Mouse (Mus musculus) midbrain, embryonic 16.5 days (tissue): Measurements from ENCODE around the gene Acbd4. TPM values are rescaled to one million over a fixed set of nuclear protein-coding genes. Genes with fewer than 3 reads are reported as not detected.

Experiments
- ATAC-seq: fragments of 200-750 bp; cut with Nextera tagmentation; 2 replicates; pipeline ENCODE4 v1.8.0; 2017; ENCODE audit warnings: moderate TSS enrichment
- H3K27ac ChIP-seq: fragments of 300-500 bp; sonication (generic); 2 replicates; pipeline ENCODE4 v1.5.1; 2014; ENCODE audit warnings: mild to moderate bottlenecking, low read length, mixed read lengths
- H3K27me3 ChIP-seq: fragments of 300-500 bp; sonication (generic); 2 replicates; pipeline ENCODE4 v1.6.1; 2014; ENCODE audit warnings: low read depth, low read length, mixed read lengths; ENCODE audit not compliant: control insufficient read depth, insufficient read depth
- H3K36me3 ChIP-seq: fragments of 300-500 bp; sonication (generic); 2 replicates; pipeline ENCODE4 v1.6.1; 2014; ENCODE audit warnings: mild to moderate bottlenecking, low read length, moderate library complexity, mixed read lengths; ENCODE audit not compliant: control insufficient read depth, insufficient read depth
- H3K4me1 ChIP-seq: fragments of 300-500 bp; sonication (generic); 2 replicates; pipeline ENCODE4 v1.6.1; 2014; ENCODE audit warnings: mild to moderate bottlenecking, low read length, mixed read lengths; ENCODE audit not compliant: control insufficient read depth, insufficient read depth
- H3K4me2 ChIP-seq: fragments of 300-500 bp; sonication (generic); 2 replicates; pipeline ENCODE4 v1.6.1; 2014; ENCODE audit warnings: mild to moderate bottlenecking, low read length, mixed read lengths
- H3K4me3 ChIP-seq: fragments of 300-500 bp; sonication (generic); 2 replicates; pipeline ENCODE4 v1.5.1; 2014; ENCODE audit warnings: low read depth, mild to moderate bottlenecking, low read length, moderate library complexity, mixed read lengths
- H3K9ac ChIP-seq: fragments of 300-500 bp; sonication (generic); 2 replicates; pipeline ENCODE4 v1.6.1; 2014; ENCODE audit warnings: low read depth, low read length, mixed read lengths
- H3K9me3 ChIP-seq: fragments of 300-500 bp; sonication (generic); replicated peaks from 2 replicates; pipeline ENCODE4 v1.6.1; 2014; ENCODE audit warnings: mild to moderate bottlenecking, low read length, mixed read lengths; ENCODE audit not compliant: control insufficient read depth, poor library complexity, severe bottlenecking
- WGBS: fragments of 180-500 bp; shearing (Covaris S2); extraction: QIAGEN DNeasy Blood & Tissue Kit; methylation state at CpG from one replicate; pipeline ENCODE4 v1.1.7; 2014; 5-methylcytosine and 5-hydroxymethylcytosine counted together
- polyA plus RNA-seq: library from polyadenylated mRNA; unstranded; fragments of >200 nt; fragmentation: Nextera tagmentation; extraction: Ambion mirVana; gene quantifications from 2 replicates; pipeline ENCODE4 v1.2.1, GENCODE M21; 2015

The Acbd4 gene
- polyA plus RNA-seq, 1 experiment from 2014 or later, result 13.0 TPM

DNA sequence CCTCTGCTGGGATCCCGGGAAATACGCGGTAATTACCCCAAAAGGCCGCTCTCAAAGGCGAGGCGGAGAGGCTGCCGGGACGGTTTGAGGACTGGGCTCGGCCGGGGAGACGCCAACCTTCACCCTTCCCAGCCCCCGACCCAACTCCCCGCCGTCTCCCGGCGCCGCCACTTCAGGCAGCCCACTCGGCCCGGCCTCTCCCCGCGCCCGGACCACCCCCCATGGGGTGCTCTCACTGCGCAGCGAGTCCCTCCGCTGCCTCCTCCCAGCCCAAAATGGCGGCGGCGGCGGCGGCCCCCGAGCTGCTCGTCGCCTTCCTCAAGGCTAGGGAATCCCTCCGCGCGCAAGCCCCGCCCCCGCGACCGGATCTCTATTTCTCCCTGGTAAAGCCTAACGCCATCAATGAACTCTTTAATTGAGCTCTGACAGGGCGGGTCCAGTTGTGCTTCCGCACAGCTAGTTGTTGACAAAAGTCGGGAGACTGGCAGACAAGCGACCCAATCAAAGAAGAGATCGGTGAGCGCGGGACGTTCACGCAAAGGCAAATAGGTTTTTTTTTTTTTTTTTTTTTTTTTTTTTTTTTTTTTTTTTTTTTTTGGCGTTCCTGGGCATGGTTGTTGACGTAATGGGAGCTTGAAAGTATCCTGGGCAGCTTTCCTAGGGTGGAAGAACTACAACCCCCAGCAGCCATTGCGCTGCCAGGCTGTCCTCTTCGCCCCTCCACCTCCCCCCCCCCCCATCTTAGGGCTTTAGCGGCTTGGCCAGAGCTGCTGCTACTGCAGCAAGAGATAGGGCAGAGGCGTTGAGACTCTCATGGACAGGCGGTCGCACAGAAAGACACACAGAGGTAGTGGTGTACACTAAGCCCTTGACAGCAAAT is 31.3 kb downstream of the Acbd4 start:
- H3K36me3 ChIP-seq, result no peaks in the 10 kb centered on the region
- H3K4me2 ChIP-seq, result peak overlapping the region; percentile 80
- under 1% methylated on average over 48 of the region's 58 CpGs for WGBS
- H3K27ac ChIP-seq, result peak overlapping the region; percentile 99
- H3K9ac ChIP-seq, result peak overlapping the region; percentile 97
- H3K4me3 ChIP-seq, result peak overlapping the region; percentile 76
- ATAC-seq, result peak; percentile 94
- no peaks in the 10 kb centered on the region for H3K9me3 ChIP-seq
- peaks cover 37% of the 10 kb centered on the region for H3K4me1 ChIP-seq
- no peaks in the 10 kb centered on the region for H3K27me3 ChIP-seq

DNA sequence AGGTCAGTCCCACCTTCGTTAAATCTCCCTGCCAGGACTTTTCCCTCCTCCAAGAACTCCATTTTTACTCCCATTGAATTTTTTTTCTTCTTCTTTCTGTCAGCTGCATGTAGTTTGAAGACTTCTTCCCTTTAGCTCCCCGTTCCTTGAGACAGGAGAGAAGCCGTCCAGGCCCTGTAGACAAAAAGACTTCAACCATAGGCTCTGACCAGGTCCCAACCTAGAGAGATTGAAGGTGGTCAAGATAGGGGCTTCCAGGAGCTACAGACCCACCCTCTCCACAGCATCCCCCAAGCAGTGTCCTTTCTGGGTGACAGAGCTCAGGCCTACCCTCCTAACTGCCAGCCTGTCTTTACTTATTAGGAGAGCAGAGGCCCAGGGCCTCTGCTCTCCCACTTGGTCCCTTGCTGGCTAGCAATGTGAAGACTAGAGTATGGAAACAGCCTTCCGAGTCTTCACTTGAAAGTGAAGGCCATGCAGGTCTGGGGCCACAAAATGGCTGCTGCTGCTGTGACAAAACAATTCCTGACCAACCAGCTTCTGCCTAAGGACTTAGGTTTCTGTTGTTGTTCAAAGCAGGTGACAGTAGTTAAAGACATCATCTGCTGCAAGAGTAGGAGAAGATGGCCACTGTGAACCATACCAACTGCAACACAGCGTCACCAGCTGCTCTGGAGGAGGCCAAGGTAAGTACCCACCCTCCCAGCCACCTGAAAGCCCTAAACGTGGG is 32.1 kb downstream of the Acbd4 start:
- ATAC-seq, result peak; percentile 19; the same call in 1 of the 2 replicates
- H3K4me2 ChIP-seq, result peak overlapping the region; percentile 59
- H3K9me3 ChIP-seq, result no peaks in the 10 kb centered on the region
- H3K9ac ChIP-seq, result peak overlapping the region; percentile 62
- peaks cover 2% of the 10 kb centered on the region; the same call in 1 of the 2 replicates for H3K36me3 ChIP-seq
- peak overlapping the region; percentile 28 for H3K4me3 ChIP-seq
- H3K4me1 ChIP-seq, result peaks cover 37% of the 10 kb centered on the region
- WGBS, result 53% methylated on average over 6 of the region's 6 CpGs
- H3K27me3 ChIP-seq, result no peaks in the 10 kb centered on the region
- peak overlapping the region; percentile 87 for H3K27ac ChIP-seq

DNA sequence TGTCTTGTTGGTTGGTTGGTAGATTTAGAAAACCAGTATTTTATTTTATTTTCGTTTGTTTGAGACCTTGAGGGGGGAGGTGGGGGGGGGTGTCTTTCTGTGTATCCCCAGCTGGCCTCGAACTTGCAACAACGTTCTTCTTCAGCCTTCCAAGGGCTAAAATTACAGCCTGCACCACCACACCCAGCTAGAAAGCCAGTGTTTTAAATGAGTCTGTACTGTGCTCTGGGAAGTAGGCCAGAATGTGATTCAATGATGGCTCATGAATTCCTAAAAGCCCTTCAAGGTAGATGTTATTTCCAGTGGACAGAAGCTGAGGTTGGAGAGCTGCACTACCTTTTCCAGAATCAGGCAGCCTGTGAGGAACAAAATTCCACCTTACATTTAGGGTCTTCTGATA is 32.7 kb downstream of the Acbd4 start:
- Histone ChIP-seq H3K9me3 (no peaks in the 10 kb centered on the region), H3K4me1 (peaks cover 37% of the 10 kb centered on the region), H3K9ac (no peak overlapping the region), H3K4me2 (peak overlapping the region; percentile 59), H3K4me3 (0 out of 2 replicates have a peak overlapping the region, but pooled peaks have one; percentile 1), H3K27ac (peak overlapping the region; percentile 87; the same call in 1 of the 2 replicates), H3K27me3 (no peaks in the 10 kb centered on the region), H3K36me3 (peaks cover 5% of the 10 kb centered on the region; the same call in 1 of the 2 replicates)
- ATAC-seq, result no peak
- 79% methylated on average over 3 of the region's 3 CpGs for WGBS

DNA sequence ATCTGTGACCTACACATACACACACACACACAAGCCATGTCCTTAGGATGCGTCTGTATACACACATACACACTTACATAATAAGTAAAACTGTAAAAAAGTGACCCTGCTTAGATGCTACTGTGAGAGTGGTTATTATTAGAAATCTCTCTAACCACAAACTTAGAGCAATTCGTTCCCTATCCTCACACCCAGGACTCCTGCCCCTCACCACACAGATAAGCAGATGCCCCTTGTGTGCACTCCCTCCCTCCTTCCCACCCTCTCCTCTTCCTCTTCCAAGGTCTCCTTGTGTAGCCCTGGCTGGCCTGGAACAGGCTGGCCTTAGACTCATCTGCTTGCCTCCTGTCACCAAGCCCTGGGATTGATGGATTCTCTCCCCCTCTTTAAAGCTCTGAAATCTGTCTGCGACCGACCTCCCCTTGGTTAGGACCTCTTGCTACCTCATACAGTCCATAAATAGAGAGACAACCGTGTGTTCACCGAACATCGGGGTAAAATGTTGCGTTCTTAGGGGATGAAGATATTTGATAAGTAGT is 34.6 kb downstream of the Acbd4 start:
- Histone ChIP-seq H3K27ac (no peak overlapping the region), H3K4me1 (peaks cover 34% of the 10 kb centered on the region), H3K9me3 (no peaks in the 10 kb centered on the region), H3K4me3 (no peak overlapping the region), H3K27me3 (no peaks in the 10 kb centered on the region), H3K4me2 (no peak overlapping the region), H3K9ac (no peak overlapping the region), H3K36me3 (peaks cover 5% of the 10 kb centered on the region; the same call in 1 of the 2 replicates)
- 94% methylated on average over 8 of the region's 8 CpGs for WGBS
- ATAC-seq, result no peak

DNA sequence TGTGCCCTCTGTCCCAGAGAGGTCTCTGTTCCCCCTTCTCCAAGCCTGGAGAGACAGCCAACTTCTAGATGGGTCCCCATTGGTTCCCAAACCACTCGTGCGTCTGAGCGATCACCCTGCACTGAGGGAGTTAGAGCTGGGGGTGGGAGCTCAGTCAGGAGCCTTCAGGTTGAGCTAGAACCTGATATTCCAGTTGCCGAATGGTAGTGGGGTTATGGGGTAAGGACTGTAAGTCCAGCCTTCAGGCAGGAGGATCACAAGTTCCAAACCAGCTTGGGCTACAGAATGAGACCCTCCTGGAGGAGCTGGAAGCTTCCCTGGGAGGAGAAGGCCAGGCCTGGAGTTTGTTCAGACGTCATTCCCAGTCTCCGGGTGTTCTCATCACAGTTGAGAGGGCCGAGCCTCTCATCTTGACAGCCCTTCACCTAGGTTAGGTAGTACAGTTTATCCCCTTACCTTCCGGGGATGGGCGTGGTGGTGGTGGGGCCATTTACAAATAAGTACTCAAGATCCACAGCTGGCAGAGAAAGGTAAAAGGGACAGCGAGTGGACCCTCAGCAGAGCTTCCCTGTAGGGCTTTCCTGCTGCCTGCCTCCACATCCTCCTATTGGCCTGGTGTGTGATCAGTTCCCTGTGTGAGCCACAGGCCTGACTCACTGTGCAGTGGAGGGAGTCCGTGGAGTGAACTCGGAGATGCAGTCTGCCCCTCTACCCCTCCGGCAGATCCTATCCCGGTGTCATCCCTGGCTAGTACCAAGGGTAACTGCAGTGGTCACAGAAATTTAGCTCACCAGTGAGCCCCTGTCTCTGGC is 38.7 kb downstream of the Acbd4 start:
- Histone ChIP-seq H3K9me3 (no peaks in the 10 kb centered on the region), H3K27ac (no peak overlapping the region), H3K4me2 (no peak overlapping the region), H3K4me3 (no peak overlapping the region), H3K36me3 (peaks cover 5% of the 10 kb centered on the region; the same call in 1 of the 2 replicates), H3K9ac (no peak overlapping the region), H3K4me1 (peaks cover 27% of the 10 kb centered on the region), H3K27me3 (no peaks in the 10 kb centered on the region)
- no peak for ATAC-seq
- WGBS, result 83% methylated on average over 14 of the region's 14 CpGs

DNA sequence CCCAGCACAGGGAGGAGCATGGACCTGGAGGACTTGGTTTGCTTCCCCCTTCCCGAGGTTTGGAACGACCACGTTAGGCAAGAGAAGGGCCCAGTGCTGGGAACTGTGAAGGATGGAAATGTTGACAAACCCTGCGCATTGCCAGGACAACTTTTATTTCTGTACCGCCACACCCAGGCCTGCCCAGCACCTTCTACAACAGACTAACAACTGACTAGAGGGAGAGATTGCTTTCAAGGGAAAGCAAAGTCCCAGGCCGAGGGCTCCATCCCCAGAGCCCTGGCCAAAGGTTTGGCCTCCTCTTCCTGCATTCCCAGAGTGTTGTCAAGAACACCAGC is 39.2 kb downstream of the Acbd4 start:
- Histone ChIP-seq H3K9me3 (no peaks in the 10 kb centered on the region), H3K4me1 (peaks cover 21% of the 10 kb centered on the region), H3K9ac (no peak overlapping the region), H3K27ac (peak overlapping the region; percentile 44), H3K36me3 (peaks cover 5% of the 10 kb centered on the region; the same call in 1 of the 2 replicates), H3K4me2 (no peak overlapping the region), H3K27me3 (no peaks in the 10 kb centered on the region), H3K4me3 (no peak overlapping the region)
- 58% methylated on average over 6 of the region's 6 CpGs for WGBS
- no peak for ATAC-seq

DNA sequence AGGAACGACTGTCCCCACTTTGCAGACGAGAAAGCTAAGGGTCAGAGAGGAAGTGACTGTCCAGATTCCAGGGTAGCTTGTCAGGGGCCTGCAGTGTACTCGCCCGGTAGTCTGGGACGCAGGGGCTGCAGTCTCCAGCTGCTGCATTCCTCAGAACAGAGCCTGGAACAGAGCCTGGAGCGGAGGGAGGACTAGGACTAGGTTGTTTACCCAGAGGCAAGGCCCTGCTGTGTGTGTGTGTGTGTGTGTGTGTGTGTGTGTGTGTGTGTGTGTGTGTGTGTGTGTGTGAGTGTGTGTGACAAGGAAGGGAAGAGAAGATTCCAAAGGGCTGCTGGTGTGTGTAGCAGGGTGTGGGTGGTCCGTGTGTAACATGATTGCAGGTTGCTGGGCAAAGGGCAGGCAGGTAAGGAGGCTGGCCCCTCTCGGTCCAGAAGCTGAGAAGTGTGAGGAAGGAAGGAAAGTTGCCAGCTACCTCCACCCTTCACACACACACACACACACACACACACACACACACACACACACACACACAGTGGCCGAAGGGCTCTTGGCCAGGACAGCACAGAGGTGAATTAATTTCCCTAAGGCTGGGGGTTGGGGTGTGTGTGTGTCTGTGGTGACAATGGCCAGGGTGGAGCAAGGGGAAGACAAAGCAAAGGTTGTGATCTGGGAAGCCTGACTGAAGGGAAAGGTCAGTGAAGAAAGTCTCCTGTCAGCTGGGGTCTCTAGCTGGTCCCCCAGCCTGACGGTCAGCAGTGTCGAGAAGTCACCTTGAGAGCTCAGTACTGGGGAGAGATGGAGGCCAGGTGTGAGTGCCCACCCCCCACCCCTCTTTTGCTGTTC is 39.8 kb downstream of the Acbd4 start:
- Histone ChIP-seq H3K4me3 (no peak overlapping the region), H3K4me2 (no peak overlapping the region; the same call in 1 of the 2 replicates), H3K36me3 (peaks cover 5% of the 10 kb centered on the region; the same call in 1 of the 2 replicates), H3K9ac (peak overlapping the region; percentile 54), H3K9me3 (no peaks in the 10 kb centered on the region), H3K27ac (peak overlapping the region; percentile 87), H3K4me1 (peaks cover 19% of the 10 kb centered on the region), H3K27me3 (no peaks in the 10 kb centered on the region)
- WGBS, result 30% methylated on average over 11 of the region's 11 CpGs
- no peak for ATAC-seq

DNA sequence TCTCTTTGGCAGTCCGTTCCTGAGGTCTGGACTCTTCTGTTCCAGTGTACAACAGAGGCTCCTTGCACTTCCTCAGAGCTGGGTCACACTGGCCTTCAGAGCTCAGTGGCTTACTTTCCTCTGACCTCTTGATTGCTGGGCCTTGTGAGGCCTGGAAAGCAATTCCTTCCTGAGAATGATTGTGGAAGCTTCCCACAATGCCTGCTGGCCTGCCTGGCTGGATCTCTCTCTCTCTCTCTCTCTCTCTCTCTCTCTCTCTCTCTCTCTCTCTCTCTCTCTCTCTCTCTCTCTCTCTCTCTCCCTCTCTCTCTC is 40.4 kb downstream of the Acbd4 start:
- peak overlapping the region; percentile 56; the same call in 1 of the 2 replicates for H3K4me2 ChIP-seq
- H3K36me3 ChIP-seq, result peaks cover 5% of the 10 kb centered on the region; the same call in 1 of the 2 replicates
- H3K27me3 ChIP-seq, result no peaks in the 10 kb centered on the region
- WGBS, result 27% methylated on average over 1 of the region's 1 CpGs
- peak overlapping the region; percentile 54 for H3K9ac ChIP-seq
- H3K4me1 ChIP-seq, result peaks cover 19% of the 10 kb centered on the region
- H3K27ac ChIP-seq, result peak overlapping the region; percentile 87
- no peak overlapping the region for H3K4me3 ChIP-seq
- H3K9me3 ChIP-seq, result no peaks in the 10 kb centered on the region
- no peak for ATAC-seq
